Mouse (Mus musculus): ENCODE data around the gene Cacna1f. TPM values are rescaled to one million over a fixed set of nuclear protein-coding genes. Genes with fewer than 3 reads are reported as not detected.

Gene Cacna1f
- polyA plus RNA-seq, 1 experiment = not detected

GRCm38 (mm10) chrX:7664791-7665190 is 57.9 kb downstream of the Cacna1f start:
- Histone ChIP-seq H3K36me3 (ENCODE audit: control insufficient read depth, insufficient read depth) (peaks cover 20% of the 10 kb centered on the region), H3K79me3 (ENCODE audit: low read depth) (peaks cover 8% of the 10 kb centered on the region), H3ac (ENCODE audit: control insufficient read depth, insufficient read length, low read depth) (no peak overlapping the region), H3K27me3 (ENCODE audit: control insufficient read depth, insufficient read depth, insufficient read length) (no peaks in the 10 kb centered on the region), H3K4me3 (ENCODE audit: insufficient read depth, poor library complexity, severe bottlenecking) (no peak overlapping the region), H3K79me2 (ENCODE audit: control insufficient read depth, insufficient read depth) (peaks cover 14% of the 10 kb centered on the region)
- TF ChIP-seq FOSL1 (IDR thresholded peaks at IDR 0.05; ENCODE audit: insufficient read depth, low read length, poor library complexity, severe bottlenecking) (no peak), MAX (IDR thresholded peaks at IDR 0.05) (no peak), USF1 (IDR thresholded peaks at IDR 0.05; ENCODE audit: low read depth) (no peak), MYOD1 (IDR thresholded peaks at IDR 0.05; ENCODE audit: control insufficient read depth, insufficient read length, low read depth) (no peak), CEBPB (IDR thresholded peaks at IDR 0.05; ENCODE audit: low read depth) (no peak), MYOG (IDR thresholded peaks at IDR 0.05; ENCODE audit: control insufficient read depth, extremely low read depth, insufficient read length) (no peak), CTCF (IDR thresholded peaks at IDR 0.05; ENCODE audit: control insufficient read depth, insufficient read depth, insufficient read length) (no peak)

DNA sequence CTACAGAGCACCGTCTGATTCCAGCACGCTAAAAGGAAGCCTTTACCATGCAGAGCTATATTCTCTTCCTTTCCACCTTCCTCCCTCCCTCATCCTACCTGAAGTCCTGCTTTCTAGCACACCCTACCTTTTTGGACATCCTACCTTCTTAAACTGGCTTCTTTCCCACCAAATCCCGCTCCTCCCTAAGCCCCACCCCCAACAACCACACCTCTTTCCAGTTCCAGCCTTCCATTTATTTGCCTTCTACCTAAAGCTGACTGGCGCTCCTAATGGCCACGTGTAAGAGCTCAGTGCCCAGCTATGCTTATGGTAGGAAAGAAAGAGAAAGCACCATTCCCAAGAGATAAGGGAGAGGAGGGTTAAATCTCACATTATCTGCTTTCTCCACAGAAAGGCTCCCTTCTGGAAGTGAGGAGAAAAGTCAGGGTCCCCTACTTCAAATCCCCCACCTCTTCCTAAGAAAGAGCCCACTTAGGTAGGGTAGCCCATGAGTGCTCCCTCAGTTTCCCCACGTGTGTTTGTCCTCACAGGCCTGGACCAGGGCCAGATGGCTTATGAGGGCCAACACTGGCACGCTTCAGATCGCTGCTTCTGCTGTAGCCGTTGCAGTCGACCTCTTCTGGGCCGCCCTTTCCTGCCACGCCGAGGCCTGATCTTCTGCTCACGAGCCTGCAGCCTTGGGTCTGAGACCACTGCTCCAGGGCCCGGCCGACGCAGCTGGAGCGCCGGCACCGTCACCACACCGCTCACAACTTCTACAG is 59.0 kb downstream of the Cacna1f start:
- Histone ChIP-seq H3K79me2 (ENCODE audit: control insufficient read depth, insufficient read depth) (peaks cover 21% of the 10 kb centered on the region), H3K4me3 (ENCODE audit: insufficient read depth, poor library complexity, severe bottlenecking) (no peak overlapping the region), H3ac (ENCODE audit: control insufficient read depth, insufficient read length, low read depth) (no peak overlapping the region), H3K36me3 (ENCODE audit: control insufficient read depth, insufficient read depth) (peaks cover 24% of the 10 kb centered on the region), H3K27me3 (ENCODE audit: control insufficient read depth, insufficient read depth, insufficient read length) (no peaks in the 10 kb centered on the region), H3K79me3 (ENCODE audit: low read depth) (peaks cover 16% of the 10 kb centered on the region)
- TF ChIP-seq CTCF (IDR thresholded peaks at IDR 0.05; ENCODE audit: control insufficient read depth, insufficient read depth, insufficient read length) (no peak), FOSL1 (IDR thresholded peaks at IDR 0.05; ENCODE audit: insufficient read depth, low read length, poor library complexity, severe bottlenecking) (no peak), MYOG (IDR thresholded peaks at IDR 0.05; ENCODE audit: control insufficient read depth, extremely low read depth, insufficient read length) (no peak)

GRCm38 (mm10) chrX:7670390-7670881 is 63.6 kb downstream of the Cacna1f start:
- no peaks in the 10 kb centered on the region for H3K27me3 ChIP-seq (ENCODE audit: control insufficient read depth, insufficient read depth, insufficient read length)
- TF ChIP-seq CTCF (IDR thresholded peaks at IDR 0.05; ENCODE audit: control insufficient read depth, insufficient read depth, insufficient read length) = no peak
- no peak for TF ChIP-seq MYOD1 (IDR thresholded peaks at IDR 0.05; ENCODE audit: control insufficient read depth, insufficient read length, low read depth)
- H3K36me3 ChIP-seq (ENCODE audit: control insufficient read depth, insufficient read depth) = peaks cover 24% of the 10 kb centered on the region

DNA sequence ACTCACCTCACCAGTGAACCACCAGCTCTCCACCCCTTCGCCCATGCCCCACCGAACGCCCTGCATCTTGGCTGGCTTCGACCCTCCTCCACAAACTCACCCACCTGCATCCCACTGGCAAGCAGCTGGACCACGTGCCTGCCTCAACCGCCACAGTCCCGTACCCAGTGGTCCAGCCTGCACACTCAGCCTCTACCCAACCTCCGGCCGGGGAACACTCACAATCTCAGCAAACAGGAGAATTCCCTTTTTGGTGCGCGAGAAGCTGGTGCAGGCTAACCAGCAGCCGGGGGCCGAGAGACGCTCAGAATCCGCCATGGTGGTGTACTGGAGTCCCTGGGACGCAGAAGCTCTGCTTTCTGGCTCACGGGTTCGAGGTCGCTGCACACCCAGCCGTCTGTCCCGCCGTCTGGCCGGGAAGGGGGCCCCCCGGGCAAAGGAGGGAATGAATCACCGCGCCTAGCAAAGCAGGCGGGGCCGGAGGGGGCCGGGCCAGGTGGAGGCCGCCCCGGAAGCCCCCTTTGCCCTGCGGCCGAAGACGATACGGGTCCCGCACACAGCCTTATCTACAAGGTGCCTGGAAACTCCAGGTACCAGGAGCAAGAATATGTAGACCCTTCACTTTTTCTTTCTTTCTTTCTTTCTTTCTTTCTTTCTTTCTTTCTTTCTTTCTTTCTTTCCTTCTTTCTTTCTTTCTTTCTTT is 64.2 kb downstream of the Cacna1f start, which contains the start of gene Plp2:
TSS of gene Plp2 (minus strand) at position 470 of the 703 bp plus-strand sequence.
- Histone ChIP-seq H3K4me3 (ENCODE audit: insufficient read depth, poor library complexity, severe bottlenecking) (peak within 1 kb of the TSS; percentile 71), H3K27me3 (ENCODE audit: control insufficient read depth, insufficient read depth, insufficient read length) (no peaks in the 10 kb centered on the region), H3K79me3 (ENCODE audit: low read depth) (peaks cover 19% of the 10 kb centered on the region), H3ac (ENCODE audit: control insufficient read depth, insufficient read length, low read depth) (peak within 1 kb of the TSS; percentile 99), H3K36me3 (ENCODE audit: control insufficient read depth, insufficient read depth) (peaks cover 22% of the 10 kb centered on the region), H3K79me2 (ENCODE audit: control insufficient read depth, insufficient read depth) (peaks cover 33% of the 10 kb centered on the region)
- no peak for TF ChIP-seq MAX (IDR thresholded peaks at IDR 0.05)
- no peak for TF ChIP-seq CTCF (IDR thresholded peaks at IDR 0.05; ENCODE audit: control insufficient read depth, insufficient read depth, insufficient read length)
- no peak for TF ChIP-seq USF1 (IDR thresholded peaks at IDR 0.05; ENCODE audit: low read depth)
- TF ChIP-seq MYOG (IDR thresholded peaks at IDR 0.05; ENCODE audit: control insufficient read depth, extremely low read depth, insufficient read length) = no peak
- no peak for TF ChIP-seq CEBPB (IDR thresholded peaks at IDR 0.05; ENCODE audit: low read depth)
- TF ChIP-seq FOSL1 (IDR thresholded peaks at IDR 0.05; ENCODE audit: insufficient read depth, low read length, poor library complexity, severe bottlenecking) = no peak
- TF ChIP-seq MYOD1 (IDR thresholded peaks at IDR 0.05; ENCODE audit: control insufficient read depth, insufficient read length, low read depth) = no peak

More at GRCm38 (mm10) chrX:7670390-7670881, 63.6 kb downstream of the Cacna1f start:
- Histone ChIP-seq H3ac (ENCODE audit: control insufficient read depth, insufficient read length, low read depth) (peak overlapping the region; percentile 99), H3K79me3 (ENCODE audit: low read depth) (peaks cover 19% of the 10 kb centered on the region), H3K79me2 (ENCODE audit: control insufficient read depth, insufficient read depth) (peaks cover 33% of the 10 kb centered on the region), H3K4me3 (ENCODE audit: insufficient read depth, poor library complexity, severe bottlenecking) (peak overlapping the region; percentile 71)

GRCm38 (mm10) chrX:7672739-7673138 is 65.9 kb downstream of the Cacna1f start:
- Histone ChIP-seq H3K27me3 (ENCODE audit: control insufficient read depth, insufficient read depth, insufficient read length) (no peaks in the 10 kb centered on the region), H3K79me3 (ENCODE audit: low read depth) (peaks cover 19% of the 10 kb centered on the region), H3K79me2 (ENCODE audit: control insufficient read depth, insufficient read depth) (peaks cover 33% of the 10 kb centered on the region), H3K4me3 (ENCODE audit: insufficient read depth, poor library complexity, severe bottlenecking) (no peak overlapping the region), H3ac (ENCODE audit: control insufficient read depth, insufficient read length, low read depth) (peak overlapping the region; percentile 43), H3K36me3 (ENCODE audit: control insufficient read depth, insufficient read depth) (peaks cover 16% of the 10 kb centered on the region)
- no peak for TF ChIP-seq CEBPB (IDR thresholded peaks at IDR 0.05; ENCODE audit: low read depth)
- TF ChIP-seq CTCF (IDR thresholded peaks at IDR 0.05; ENCODE audit: control insufficient read depth, insufficient read depth, insufficient read length) = no peak
- TF ChIP-seq MAX (IDR thresholded peaks at IDR 0.05) = no peak
